Mouse (Mus musculus) adrenal gland, adult (tissue): ENCODE results near the gene Lamc2.
"Not testable (repeated sequence)": the region's sequence is repeated elsewhere in the genome, so short reads cannot be mapped to it uniquely, and the experiment has no call there.

Experiments
- DNase-seq, 2 experiments: peaks; one replicate each; pipeline ENCODE4 v3.0.0; 2022 to 2023; ENCODE audit warnings: low spot score in 1 of 2; ENCODE audit not compliant: inconsistent age in 2 of 2

The Lamc2 gene

DNA sequence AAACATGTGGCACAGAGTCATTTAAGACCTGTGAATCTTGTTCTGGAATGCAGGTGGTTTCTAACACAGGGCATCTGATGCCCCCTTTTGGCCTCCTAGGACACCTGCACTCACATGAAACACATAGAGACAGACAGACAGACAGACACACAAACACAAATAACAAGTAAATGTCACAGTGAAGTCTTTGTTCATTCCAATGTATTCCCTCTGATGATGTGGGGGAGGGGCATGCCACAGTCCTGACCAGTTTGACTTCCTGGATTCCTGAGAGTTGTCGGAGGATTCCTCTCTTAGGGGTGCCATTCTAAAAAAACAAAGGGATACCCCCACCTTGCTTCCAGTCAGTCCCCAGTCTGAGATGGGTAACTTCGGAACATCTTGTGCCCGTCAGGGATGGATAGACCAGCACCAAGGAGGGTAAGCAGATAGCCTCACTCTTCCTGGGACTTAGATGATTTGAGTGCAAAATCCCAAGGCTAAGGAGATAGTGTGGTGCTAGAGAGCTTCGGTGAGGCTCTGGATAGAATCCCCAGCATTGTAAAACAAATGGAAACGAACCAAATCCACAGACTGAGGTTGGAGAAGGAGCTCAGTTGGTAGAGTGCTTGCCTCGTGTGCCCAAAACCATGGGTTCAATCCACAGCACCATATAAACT lies 89.1 kb downstream of the Lamc2 start:
- no peak for DNase-seq

DNA sequence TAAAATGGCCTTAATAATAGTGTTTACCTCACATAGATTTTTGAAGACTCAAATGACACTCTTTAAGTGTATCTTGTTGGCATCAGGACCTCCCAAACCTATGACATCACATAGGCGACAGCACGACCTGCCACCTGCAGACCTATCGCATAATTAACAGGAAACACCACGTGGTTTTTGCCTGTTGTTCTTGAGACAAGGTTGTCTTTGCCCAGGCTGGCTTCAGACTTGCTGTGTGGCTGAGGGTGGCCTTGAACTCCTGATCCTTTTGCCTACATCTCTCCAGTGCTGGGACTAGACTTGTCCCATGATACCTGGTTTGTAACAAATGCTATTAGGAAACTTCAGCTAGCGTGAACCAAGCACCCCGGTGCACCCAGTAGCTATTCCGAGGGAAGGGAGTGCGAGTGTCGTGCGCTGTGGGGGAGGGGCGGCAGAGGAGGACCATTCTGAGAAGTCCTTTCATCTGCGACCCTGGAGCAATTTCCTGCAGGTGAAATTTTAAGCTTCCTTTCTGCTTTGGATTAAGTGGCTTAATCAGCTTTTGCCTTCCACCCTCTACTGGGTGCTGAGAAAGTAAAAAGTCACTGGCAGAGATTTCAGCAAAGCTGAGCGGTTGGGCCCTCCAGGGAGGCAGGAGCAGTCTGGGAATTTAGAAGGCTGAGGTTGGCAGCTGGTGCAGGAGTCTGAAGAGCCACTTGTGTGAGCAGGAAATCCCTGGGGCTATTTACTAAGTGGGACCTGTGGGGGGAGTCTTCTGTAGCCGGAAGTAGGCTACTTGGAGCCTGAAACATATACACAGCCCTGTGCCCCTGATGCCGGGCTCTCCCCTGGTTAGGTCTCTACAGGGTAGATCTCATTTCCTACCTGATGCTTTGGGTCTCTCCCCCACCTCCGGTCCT lies 90.2 kb downstream of the Lamc2 start:
- DNase-seq = no peak

DNA sequence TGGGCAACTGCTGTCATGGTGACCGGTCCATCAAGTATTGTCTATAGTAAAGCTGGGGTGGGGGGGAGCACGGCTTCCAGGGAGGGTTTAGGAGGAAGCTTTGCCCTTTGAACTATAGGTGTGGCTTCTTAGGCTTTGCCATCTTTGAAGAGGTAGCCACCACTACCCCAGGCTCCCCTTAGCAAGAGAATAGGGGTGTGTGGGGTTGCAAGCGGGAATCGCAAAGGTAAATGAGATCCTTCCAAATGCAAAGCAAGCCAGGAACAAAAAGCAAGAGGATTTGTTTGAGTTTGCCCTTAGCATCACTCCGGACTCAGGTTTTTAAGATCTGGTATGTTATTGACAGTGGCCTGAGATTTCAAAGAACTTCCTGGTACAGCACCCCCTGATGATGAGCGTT lies 90.9 kb downstream of the Lamc2 start:
- no peak for DNase-seq

DNA sequence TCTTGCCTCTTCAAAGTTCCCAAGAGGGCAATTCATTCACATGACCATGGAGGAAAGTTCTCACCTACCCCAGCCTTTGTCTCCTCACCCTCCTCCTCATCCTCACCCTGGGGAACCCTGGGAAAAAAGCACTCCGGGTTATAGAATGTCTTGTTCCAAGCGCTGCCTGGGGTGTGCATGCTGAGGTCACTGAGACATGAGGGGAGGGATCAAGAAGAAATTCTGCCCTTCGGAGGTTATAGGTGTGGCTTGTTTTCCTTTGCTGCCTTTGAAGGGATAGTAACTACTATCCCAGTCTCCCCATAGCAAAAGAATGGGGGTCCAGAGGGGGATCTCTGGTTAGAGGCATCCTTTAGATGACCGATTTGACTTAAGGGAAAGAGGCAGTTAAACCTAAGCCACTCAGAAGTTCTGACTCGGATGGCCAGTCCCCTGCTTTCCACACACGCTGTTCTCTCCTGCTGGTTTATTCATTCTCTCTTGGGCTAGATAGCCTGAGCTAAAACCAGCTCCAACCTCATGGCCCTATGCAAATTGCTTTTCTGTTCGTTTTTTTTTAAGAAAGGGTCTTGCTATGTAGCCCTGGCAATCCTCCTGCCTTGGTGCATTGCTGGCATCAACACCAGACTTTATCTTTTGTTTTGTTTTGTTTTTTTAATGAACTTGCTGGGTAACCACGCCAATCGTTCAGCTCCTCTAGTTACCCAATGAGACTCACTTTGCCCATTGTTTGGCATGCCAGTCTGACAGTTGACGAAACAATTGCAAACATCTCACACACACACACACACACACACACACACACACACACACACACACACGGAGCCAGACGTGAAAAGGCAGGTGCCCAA lies 91.8 kb downstream of the Lamc2 start:
- no peak for DNase-seq

DNA sequence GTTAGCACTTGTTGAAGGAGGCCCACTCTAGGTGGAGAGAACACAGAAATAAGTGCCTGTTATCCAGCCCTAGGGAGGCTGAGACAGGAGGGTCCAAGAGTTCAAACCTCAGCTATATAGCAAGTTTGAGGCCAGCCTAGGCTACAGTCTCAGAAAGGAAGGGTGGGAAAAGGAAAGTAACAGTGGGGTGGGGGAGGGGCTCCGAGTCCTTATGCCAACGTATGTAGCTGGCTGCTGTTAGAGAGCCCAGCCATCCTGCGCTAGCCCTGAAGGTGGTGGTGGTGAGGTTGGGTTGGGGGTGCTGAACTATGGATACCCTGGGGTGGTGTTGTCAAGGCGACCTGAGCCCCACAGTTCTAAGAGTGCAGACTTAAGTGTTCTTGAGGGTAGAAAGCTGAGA lies 92.7 kb downstream of the Lamc2 start:
- DNase-seq = no peak

DNA sequence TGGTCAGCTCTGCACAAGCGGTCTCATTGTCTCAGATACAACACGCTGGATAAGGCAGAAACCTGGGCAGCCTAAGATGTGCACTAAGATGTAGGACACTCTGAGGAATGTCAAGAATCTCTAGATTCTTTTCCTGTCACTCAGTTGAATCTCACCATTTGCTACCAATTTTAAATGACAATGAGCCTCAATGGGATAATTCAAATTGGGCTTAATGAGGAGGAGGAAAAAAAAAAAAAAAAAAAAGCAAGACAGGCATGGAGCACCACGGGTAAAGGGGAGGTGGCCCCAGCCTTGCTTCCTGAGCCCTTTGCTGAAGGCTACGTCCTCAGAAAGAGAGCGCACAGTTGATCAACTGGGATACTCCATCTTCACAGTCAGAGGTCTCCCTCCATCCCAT lies 93.1 kb downstream of the Lamc2 start:
- DNase-seq = no peak

DNA sequence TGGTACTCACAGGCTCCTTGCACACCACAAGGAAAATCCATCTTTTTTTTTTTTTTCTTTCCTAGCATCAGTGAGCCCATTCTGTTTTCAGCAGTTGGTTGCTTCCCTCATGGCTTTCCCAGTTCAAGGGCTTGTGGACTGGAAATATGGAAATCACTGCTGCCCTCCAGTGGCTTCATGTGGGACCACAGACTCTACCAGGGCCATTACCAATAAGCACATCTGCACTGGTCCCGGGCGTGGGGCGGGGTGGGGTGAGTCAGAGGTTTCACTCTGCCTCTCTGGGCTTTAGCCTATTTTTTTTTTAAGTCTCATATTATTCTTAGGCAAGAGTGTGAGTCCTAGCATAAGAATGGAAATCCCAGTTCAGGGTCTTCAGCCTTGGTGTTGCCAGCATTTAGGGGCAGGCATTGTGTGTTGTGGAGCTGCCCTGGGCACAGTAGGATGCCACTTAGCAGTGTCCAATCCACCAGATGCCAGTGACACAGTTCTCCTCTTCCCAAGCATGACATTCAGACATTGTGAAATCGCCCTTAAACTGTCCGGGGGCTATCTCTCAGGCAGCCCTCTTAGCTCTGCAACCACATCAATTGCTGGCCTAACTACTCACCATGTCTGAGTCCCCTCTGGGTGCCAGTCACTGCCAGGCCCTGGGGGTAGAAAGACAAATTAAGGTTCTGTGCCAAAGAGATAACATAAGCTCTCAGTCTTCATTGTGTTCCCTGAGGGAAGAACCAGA lies 93.8 kb downstream of the Lamc2 start:
- DNase-seq = peak; percentile 52 to 81

DNA sequence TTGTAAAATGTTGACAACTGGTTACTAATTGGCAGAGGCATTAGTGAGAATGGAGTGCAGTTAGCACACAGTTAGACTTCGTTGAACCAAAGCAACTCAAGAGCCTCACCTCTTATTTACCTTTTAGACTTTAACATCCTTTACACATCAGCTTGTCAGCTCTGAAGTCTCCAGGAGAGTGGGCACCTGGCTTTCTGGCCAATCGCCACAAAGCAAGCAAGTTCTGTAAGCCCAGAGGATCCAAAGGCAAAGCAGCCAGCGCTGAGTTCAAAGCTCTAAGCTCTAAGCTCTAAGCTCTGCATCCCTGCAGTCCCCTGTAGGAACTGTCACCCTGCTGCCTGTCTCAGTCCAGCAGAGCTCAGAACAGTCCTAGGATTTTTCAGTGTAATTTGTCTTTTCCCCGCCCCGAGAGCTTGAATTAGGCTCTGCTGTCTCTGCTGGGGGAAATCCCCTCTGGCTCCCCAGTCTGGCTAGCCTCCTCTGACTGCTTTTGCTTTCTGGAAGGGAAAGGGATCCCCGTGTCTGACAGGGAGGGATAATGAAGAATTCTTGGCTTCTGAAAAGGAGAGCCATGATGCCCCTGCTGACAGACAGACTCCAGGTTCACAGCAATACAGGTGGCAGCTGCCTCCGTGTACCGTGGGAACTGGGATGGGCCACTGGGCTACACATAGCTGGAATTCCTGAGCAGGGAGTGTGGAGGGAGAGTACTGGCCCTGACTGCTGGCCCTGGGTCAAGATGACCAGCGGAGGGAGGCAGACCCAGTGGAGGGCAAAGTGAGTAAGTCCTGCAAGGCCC lies 94.6 kb downstream of the Lamc2 start:
- DNase-seq = peak in 1 of 2 experiments; percentile 35

DNA sequence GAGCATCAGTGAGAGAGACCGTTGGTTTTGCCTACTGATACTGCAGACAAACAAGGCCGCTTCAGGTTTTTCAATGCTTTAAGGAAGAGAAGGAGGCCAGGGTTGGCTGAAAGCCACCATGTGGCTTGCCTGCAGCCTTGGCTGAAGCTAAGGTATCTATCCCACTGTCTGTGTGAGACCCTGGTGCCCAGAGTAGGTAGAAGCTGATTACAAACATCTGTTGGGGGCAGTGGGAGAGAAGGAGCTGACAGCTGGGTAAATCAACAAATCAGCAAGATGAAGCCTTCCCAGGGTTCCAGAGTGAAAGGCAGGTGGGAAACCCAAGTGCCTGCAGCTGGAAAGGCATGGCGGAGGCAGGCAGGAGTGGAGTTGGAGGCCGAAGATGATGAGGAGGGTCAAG lies 95.4 kb downstream of the Lamc2 start:
- DNase-seq = no peak

DNA sequence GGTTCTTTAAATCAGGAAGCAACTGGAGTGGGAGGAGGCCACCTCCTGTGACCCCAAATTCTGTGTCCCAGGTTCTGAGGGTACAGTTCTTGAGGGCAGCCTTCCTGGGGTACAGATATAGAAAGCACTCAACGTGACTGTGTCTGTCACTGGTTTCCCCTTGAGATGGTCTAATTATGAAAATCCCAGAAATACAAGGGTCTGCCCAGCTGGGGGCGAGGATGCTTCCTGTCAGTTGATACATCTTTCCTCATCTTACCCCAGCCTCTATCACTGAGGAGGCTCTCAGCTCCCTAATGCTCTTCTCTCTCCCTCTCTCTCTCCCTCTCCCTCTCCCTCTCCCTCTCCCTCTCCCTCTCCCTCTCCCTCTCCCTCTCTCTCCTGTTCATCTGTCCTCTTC lies 96.2 kb downstream of the Lamc2 start:
- DNase-seq = no peak

DNA sequence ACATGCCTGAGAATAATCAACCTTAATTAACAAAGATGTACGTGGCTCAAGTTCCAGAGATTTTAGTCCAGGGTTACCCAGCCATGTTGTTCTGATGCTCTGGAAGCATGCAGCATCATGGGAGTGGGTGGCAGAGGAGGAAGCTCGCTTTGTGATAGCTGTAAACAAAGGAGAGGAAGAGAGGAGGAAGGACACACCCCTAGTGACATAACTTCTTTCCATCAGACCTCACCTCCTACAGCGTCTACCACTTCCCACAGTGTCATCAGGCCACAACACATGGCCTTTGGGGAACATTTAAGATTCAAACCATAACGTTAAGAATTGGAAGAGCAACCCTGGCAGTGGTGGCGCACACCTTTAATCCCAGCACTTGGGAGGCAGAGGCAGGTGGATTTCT lies 98.5 kb downstream of the Lamc2 start:
- no peak for DNase-seq

DNA sequence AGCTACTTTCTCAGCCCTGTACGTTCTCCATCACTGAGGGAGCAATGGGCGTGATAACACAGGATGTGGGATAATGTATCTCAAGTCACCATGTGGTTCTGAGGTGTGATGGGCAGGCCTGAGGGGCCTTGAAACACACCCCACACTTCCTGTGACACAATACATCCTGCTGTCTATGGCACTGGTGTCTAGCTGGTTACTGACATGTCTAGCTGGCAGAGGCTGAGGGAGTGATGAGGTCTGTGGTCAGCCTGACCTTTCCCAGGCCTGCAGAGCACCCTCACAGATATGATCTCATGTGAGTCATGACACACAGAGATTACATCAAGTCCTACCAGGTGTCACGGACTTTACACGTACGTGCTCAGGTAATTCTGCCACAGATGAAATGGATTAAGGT lies 101.0 kb downstream of the Lamc2 start:
- no peak for DNase-seq

DNA sequence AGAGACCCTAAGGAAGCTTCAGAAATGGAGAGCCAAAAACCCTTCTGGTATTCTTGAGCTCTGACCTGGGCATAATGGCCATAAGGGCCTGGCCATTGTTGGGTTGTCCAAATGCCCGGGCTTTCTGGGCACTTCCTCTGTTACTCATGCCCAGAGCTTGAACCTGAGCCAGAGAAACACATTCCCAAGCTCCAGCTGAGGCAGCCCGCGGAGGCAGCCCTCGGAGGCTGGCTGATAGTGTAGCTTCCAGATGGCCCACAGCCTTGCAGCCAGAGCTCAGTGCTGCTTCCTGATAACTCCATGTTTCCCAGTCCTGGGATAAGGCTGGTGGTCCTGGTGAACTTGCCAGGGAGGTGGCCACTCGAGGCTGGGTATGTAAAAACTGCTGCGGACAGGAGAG lies 102.1 kb downstream of the Lamc2 start:
- no peak for DNase-seq

DNA sequence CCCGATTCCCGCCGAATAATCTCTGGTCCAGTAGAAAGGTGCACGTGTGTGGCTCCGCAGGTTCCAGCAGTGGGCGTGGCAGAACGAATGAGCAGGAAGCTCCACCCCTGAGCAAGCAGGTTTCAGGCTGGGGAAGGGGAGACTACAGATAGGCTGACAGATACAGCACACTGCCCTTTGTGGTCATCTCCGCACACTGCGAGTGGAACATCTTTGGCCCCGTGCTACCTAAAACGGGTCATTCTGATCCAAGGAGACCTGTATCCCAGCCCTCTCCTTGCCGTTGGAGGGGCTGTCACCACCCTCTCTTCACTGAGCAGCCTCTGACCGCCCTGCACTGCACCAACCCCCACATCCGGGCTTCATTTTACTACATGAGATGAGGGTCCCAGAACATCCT lies 103.0 kb downstream of the Lamc2 start:
- DNase-seq = not testable (repeated sequence)

DNA sequence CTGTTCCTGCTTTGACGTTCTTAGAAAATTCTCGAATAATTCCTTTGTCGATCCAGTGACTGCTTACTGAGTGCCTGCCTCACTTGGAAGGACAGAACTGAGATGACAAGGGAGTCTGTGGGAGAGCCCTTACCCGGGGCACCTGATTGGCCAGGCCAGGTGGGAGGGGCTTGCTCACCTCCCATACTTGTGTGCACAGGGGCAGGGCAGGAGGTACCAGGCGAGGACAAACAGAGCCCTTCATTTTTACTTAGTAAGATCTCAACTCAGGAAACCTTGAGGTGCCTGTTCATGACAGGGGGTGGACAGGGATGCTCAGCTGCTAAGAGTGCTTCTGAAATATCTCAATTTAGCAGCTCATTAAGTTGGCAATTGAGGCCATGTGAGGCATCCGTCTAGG lies 110.3 kb downstream of the Lamc2 start:
- DNase-seq = no peak

DNA sequence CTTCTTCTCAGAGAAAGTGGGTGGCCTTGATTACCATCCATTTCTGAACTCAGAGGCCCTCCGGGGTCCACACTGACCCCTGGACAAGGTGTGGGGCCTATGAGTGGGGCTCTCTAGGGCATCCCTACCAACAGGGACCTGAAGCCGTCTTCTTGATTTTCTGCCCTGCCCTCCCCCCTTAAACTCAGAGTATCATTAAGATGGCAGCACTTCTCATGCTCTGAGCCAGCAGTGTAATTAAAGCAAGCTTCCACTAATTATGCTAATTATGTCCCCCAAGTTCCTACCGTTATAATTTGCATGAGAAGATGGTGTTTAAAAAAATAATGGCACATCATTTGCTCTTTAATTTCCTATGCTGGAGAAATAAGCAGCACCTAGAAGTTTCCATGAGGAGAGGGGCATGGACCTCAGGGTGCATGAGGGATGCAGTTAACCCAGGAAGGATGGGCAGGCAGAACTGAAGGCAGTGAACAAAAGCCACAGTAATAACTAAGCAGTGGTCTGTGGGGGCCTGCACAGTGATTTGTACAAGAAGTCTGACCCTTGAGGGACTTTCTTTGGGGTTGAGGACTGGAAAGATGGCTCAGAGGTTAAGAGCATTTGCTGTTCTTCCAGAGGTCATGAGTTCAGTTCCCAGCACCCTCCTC lies 111.0 kb downstream of the Lamc2 start:
- DNase-seq = no peak

DNA sequence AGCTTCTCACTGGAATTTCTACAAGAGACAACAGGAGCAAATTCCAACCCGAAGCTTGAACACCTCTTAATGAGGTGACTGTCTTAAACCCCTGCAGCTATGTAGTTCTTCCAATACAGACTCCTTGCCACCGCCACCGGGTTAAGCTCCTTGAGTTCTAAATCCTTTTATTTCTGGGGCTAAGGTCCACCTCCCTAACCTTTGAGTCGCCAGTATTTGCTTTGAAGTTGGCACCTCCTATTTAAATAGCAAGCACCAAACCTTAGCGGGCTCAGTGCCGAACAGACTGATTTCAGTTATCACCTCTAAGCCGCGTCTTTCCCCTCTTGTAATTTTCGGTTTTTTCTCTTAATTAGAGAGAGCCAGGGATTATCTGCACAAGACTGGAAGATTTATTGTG lies 112.8 kb downstream of the Lamc2 start:
- no peak for DNase-seq
